Mouse (Mus musculus) forelimb bud, embryonic 11.5 days (tissue): Measurements from ENCODE around the gene Irak1.

Experiments
- DNase-seq: peaks from one replicate; pipeline ENCODE4 v3.0.0-alpha.2; 2012; ENCODE audit warnings: low read depth, low spot score

The Irak1 gene

DNA sequence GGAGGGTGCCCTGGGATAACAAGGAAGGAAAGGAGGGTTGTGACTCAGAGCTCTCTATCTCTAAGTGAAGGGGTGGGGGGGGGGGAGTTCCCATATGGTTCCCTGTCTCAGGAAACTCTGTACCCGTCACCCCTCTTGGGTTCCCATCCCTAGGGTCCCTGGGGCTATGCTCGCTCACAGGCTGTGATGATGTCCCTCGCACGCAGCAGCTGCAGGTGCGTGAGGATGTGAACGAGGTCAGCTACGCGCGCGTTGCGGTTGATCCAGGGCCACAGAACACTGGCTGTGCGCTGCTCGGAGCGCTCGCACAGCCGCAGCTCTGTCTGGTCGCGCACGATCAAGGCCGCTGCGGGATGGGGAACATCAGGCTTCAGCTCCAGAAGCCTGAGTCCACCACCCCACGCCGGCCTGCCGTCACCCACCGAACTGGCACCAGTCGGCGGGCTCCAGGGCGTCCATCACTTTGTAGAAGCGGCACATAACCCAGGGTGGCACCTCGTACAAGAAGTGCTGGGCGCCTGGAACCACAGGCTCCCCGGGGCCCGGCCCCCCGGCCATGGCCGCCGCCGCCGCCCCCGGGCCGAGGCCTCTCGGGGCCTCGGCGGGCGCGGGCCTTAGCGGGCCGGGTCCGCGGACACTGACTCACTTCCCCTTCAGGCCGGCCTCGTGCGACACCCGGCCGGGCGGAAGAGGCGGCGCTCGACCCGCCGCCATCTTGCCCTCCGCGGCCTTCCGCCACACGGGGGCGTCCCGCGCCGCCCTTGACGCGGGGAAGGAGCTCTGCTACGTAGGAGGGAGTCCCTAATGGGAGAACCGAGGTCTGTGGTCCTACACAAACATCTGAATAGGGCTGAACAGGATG is at the start of gene Irak1:
Irak1 (minus strand) TSS at position 731 of the 862 bp plus-strand sequence.
- DNase-seq = peak; percentile 66

DNA sequence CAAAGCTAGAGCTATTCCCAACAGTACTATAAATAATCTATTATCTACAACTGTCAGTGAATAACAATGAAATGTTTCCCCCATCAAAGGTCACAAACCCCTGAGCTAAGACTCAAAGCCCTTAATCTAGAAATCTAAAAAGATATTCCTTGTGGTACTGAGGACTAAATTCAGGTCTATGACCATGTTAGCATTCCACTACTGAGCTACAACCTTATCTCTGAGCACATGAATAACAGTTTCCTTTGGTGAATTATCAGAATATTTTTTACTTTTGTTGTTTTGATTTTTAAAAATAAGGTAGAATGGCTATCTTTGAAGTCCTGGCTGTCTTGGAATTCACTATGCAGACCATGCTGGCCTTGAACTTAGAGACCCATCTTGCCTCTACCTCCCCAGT is 47.1 kb upstream of the Irak1 start:
- DNase-seq = no peak

DNA sequence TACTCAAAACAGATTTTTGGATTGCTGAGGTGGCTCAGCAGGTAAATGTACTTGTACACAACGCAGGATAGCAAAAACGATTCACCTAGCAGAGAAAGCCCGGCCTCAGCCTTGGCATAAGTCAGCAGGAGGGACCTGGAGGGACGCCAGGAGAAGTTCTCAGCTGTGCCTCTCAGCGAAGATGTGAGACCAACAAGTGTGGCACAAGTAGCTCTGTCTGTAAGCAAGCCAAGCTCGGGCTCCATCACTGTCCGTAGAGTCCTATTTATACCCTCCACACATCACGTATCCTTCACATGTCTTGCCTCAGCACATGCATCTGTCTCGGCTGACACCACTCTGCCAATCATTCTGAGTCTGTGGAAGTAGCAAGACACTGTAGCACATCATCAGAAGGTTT is 44.2 kb upstream of the Irak1 start:
- DNase-seq = no peak

DNA sequence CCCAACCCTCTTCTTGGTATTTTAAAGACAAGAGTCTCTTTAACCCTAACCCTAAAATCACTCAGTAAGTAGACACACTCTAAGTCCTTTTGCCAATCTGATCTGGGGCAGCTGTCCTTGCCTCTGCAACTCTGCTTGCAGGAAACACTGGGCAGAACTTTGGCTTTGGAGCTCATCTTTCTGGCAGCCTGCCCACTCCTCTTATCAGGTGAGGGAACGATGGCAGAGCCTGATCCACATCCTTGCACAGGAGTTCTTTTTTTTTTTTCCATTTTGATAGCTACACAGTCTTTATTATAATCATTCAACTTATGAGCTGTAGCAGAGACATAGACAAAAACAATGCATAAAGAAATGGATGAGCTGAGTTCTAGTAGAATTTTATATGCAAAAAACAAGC is 21.4 kb upstream of the Irak1 start:
- no peak for DNase-seq

DNA sequence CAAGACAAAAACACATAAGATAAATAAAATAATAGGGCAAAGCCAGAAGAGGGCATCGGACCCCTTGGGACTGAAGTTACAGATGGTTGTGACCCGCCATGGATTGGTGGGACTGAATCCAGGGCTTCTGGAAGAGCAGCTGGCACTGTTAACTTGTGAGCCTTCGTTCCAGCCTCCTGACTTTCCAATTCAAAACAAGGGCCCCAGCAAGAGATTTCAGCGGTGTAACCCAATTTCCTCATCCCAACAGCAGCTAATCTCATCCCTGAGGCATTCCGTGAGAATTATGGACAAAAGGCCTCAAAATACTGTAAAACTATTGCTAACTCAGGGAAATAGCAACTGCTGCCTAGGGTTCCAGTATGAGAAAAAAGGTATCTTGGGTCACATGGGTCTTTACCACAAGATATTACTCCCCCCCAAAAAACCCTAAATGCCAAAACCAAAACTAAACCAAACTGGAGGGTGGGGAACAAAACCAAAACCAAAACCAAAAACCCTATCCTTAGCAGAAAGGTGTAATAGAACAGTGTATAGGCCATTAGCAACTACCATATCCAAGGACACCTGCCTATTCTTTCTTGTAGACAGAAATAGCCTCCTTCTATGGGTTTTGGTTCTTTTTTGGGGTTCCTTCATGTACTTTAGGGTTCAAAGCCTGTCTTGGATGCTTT is 14.1 kb upstream of the Irak1 start:
- no peak for DNase-seq

DNA sequence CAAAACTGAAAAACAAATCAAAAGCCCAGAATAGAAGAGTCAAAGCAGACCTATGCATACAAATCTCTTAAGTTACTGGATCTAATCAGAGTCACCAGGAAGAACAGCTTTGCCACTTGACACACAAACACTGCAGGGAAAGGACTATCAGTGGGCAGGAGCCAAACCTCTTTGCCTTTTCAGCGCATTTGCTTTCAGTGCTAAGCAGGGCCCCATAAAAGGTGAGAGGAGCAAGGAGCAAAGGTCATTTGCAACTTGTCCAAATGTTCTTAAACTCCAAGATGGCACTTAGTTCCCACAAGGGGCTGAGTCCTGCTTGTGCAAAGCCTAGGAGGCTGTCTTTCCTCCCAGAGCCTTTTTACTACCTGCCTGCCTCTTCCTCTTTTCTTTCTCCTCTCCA is 6.3 kb upstream of the Irak1 start:
- DNase-seq = no peak

DNA sequence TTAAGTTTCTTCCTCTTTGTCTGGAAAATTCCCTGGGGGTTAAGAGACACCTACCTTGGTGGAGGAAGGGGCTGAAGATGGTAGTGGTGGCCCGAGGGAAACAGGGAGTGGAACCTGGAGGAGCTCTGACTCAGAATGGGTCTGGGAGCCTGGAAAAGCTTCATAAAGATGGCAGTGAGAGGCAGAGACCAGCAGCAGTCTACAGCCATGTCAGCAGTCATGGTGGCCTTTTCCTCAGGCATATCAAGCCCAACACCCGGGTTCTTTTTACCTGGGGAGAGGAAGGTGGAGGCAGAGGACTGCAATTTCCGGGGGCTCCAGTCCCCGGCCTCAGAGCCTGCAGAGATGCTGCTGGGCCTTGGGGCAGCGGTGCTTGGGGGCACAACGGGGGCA is 927 bp downstream of the Irak1 start:
- DNase-seq = no peak

DNA sequence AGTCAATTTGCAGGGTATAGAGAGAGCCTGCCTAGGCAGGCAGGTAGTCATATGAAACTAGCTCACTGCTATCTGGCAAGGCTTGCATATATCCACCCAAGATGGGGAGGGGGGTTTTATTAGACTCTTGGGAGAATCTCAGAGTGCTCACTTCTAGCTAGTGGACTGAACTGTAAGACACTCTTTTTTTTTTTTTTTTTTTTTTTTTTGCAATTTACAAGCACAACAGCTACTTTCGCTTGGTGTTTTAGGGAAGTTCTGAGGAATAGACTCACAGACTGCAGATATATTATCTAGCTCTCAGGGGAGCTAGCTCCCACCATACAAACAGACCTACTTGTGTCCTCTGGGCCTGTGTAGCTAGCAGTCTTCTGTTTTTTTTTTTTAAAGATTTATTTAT is 9.1 kb downstream of the Irak1 start:
- DNase-seq = no peak

DNA sequence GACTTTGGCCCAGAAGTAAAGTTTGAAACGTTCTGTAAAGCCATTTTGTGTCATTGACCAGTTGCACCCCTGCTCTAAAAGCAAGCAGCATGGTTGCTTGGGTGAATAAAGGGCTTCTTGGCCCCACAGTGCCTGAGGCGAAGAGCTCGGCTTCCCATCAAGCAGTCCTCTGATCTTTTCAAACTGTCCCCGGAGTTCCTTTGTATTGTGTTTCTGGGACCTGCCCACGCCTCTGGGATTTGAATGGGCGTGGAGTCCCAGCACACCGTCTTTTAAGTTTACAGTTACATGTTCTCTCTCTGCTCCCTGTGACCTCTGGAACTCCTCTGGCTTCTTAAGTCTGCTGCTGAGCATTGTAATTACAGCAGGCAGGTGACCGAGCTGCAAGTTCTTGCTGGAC is 15.7 kb downstream of the Irak1 start:
- no peak for DNase-seq

DNA sequence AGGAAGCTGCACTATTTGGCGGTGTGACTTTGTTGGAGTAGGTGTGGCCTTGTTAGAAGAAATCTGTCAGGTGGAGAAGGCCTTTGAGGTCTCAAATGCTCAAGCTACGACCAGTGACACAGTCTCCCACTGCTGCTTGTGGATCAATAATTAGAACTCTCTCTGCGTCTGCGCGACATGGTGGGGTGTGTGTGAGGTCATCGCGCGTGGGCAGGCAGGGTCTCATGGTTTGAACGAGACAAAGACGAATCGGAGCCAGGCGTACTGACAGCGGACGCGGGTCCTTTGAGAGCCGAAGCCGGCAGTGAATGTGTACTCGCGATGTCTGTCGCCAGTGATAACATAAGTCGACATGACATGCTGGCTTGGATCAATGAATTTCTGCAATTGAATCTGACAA is 17.3 kb downstream of the Irak1 start:
- DNase-seq = no peak

DNA sequence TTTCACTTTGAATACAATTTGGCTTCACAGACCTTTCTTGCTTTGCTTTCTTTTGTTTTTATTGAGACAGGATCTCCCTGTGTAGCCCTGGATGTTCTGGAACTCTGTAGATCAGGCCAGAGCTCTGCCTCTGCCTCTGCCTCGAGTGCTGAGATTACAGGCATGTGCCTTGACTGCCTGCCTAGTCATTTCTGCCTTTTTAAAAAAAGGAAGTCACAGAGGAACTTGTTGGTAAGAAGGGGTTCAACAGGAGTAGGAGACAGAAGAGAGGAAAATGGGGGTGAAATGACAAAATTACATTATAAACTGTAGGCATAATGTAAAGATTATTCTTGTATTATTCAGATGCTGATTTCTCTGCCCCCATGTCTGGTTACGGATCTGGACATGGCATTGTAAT is 20.1 kb downstream of the Irak1 start:
- DNase-seq = no peak

DNA sequence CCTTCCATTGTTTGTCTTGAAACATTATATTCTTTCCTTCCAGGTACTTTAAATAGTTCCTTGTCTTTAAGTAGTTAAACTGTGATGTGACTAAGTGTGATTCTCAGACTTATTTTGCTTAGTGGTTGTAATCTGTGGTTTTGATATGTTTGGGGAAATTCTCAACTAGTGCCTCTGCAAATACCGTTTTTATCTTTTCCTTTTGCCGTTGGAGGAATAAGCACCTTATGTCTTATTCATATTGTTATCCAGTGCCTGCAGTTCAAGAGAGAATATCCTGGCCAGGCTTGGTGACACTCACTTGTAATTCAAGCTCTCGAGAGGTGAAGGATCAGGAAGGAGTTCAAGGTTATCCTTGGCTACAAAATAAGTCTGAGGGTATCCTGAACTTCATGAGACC is 22.7 kb downstream of the Irak1 start:
- DNase-seq = no peak

DNA sequence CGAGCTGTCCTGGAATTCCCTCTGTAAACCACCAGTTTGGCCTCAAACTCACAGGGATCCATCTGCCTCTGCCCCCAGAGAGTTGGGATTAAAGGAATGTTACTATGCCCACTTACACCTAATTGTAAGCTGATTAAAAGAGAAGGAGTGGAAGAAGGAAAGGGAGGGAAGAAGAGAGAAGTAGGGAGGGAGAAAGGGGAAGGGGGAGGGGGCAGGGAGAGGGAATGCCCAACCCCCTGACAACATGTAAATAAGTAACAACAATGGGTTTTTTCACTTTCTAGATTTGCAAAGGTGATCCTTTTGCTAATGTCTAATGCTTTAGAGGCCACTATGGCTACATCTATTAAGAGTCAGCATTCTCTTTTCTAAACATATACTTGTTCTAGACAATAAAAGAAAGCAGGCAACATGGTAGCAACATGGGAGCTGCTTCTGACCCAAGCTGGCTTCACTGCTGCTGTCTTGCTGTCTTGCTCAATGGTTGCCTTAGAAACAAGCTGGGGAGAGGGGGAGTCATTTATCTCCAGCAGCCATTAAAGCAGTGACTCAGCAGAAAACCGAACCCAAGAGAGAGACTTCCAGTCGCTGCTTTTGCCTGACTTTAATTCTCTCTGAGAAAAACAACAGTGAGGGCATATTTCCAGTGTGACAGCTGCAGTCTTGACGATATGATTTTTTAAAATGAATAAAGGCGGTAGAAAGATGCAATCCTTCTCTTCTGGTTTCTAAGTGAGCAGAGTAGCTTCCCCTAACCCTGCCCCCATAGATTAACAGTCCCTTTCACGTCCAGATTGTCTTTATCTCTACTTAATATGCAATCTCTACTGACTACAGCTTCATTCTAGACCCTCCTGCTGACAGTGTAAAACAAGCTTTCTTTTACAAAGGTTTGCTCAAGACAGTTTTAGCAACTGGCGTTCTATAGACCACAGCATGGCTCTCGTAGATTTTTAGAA is 24.5 kb downstream of the Irak1 start:
- peak; percentile 41 for DNase-seq

DNA sequence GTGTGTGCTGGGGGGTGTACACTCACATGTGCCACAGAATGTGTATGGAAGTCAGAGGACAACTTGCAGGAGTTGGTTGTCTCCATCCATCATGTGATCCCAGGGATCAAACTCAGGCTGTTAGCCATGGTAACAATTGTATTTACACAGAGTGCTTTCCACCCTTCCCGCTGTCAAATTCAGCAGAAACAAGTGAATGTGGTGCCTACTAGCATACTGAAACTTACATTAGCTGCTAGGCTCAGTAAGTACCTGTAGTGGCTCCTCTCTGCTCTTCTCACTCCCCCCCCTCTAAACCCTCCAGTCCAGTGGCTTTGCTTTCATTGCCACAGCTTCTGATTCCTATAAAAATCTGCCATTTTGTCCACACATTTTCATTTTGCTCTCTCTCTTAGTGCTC is 45.9 kb downstream of the Irak1 start:
- DNase-seq = no peak

DNA sequence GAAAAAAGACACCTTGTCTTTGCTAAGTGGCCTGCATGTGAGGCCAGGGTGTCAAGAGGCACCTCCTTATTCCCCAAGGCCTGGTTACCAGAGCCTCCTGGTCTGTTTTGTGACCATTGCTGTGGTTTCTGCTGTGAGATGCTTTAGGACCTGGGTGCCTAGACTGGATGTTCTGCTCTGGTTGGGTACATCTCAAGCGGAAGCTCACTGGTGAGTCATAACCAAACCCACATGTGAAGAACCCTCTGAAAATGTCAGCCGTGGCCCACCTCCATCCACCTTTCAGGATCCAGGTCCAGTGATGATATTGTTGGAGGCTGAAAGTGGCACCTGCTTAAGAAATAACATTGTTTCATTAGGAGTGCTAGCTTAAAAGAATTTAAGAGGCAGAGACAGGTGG is 47.4 kb downstream of the Irak1 start:
- no peak for DNase-seq

DNA sequence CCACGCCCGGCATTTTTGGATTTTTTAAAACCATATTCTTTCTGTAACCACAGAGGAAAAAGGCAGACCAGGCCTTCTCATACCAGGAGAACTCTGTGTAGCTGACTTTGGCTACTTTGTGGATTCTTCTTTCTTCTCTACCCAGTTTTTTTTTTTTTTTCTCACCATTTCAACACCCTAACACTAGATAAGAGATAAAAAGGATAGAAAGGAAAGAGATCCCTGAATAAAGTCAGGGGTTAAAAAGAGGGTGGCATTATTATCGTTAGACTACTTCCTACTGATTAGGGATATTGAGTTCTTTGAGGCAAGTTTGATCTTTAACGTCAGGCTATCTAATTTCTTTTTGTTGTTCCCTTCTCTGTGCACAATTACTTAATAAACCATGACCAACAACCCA is 50.9 kb downstream of the Irak1 start:
- DNase-seq = no peak

DNA sequence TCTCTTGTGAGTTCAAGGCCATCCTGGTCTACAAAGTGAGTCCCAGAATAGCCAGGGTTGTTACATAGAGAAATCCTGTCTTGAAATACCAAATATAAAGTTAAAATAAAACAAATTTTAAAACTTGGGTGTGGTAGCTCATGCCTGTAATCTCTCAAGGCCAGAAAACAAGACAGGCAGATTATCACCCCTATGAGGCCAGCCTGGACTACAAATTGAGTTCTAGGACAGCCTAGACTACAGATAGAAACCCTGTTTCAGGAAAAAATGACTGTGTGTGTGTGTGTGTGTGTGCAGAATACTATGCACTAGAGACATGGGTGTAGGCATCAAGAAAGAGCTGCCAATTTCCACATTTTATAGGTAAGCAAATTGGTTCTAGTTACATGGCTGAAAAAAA is 52.9 kb downstream of the Irak1 start:
- no peak for DNase-seq

DNA sequence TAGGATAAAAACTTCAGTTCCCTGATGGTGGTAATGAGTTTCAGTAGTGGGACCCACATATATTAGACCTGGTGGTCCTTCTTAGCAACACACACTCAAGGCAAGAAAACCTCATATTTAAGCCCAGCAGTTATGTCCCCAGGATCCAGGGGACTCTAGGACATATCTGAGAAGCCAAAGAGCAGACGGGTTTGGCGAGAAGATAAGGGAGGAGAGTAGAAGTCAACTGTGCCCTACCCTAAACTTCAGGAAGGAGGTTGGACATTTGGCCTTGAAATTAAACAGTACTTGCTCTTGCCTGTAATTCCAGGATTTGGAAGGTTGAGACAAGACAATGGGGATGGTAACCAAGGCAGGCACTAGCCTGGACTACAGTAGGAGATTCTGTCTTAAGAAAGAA is 54.0 kb downstream of the Irak1 start:
- no peak for DNase-seq

DNA sequence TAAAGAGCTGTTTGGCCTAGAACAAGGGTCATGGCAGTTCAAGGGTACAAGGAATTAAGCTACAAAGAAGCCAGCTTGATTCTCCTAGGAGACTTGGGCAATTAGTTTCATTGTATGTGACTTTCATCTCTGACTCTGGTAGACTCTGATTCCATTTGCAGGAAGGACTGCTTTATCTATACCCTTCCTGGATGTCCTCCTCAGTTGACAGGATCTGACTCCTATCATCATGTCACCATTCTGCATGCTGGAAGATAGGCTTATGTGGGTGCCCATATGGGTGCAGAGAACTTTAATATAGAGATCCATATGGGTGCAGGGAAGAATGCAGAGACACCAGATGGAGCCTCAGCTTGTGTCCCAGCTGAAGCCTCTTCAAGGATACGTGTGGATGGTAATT is 54.6 kb downstream of the Irak1 start:
- DNase-seq = no peak

DNA sequence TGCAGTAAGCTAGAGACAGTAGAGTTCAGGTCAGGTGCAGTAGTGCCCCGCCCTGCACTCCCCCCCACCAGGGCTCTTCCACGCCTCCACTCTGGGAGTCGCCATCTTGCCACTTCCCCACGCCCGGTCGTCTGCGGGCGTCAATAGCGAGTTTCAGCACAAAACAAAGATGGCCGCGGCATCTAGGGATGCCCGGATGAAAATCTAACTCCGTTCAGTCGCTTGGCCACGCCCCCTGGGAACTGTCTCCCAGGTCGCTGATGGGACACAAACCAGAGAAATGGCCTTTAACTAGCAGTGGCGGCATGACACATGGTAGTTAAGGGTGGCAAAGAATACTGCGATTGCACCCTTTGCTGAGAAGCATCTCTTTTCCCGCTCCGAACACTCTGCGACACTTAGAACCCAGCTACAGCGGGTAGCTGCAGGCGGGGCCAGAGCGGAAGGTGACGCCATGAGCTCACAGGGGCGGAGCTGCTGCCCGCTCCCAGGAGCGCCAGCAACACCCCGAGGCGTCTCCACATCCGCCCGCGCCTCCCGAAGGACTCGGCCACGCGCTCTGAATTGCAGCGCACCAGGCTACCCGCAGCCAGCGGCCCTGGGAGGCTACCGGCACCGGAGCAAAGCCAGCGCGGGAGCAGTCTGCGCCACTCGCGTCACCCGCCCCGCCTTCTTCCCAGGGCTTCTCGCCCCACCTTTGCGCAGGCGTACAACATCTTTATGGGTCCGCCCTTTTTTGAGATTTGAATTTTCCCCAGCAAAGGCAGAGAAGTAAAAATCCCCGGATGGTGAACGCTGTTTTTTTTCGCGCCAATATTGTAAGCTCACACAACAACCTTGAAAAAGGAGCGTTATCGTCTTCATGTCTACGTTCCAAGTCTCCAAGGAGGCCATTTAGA is 56.3 kb downstream of the Irak1 start:
- DNase-seq = peak; percentile 91
